8 mouse cellular contexts compared by ENCODE assay signal in genomic region chr2:26502863-26503631, GRCm38 (mm10). TPM values are rescaled to one million over a fixed set of nuclear protein-coding genes. Genes with fewer than 3 reads are reported as not detected.
DNase-seq lines count a peak whose midpoint lies in the region; ATAC-seq and TF ChIP-seq lines count a peak whose summit lies in the region.

No protein-coding gene starts in this region.

- ATAC-seq in forebrain, embryonic 11.5 days (replicated peaks; ENCODE audit: low FRiP score), result no peak
- no peak for ATAC-seq in kidney, postnatal 0 days (replicated peaks; ENCODE audit: low FRiP score, low read depth)
- ATAC-seq in midbrain, embryonic 16.5 days, result no peak

- H3K4me3 ChIP-seq in forebrain, embryonic 11.5 days (ENCODE audit: low read depth, low read length), result peak overlapping the region; percentile 94
- H3K4me3 ChIP-seq in kidney, postnatal 0 days (replicated peaks; ENCODE audit: low read depth, low read length), result peak overlapping the region; percentile 80
- peak overlapping the region; percentile 54 for H3K4me3 ChIP-seq in midbrain, embryonic 16.5 days (ENCODE audit: low read depth, low read length)

- no peaks in the 10 kb centered on the region for H3K9me3 ChIP-seq in forebrain, embryonic 11.5 days (ENCODE audit: control insufficient read depth, low read length)
- no peaks in the 10 kb centered on the region for H3K9me3 ChIP-seq in kidney, postnatal 0 days (replicated peaks; ENCODE audit: low read length)
- H3K9me3 ChIP-seq in midbrain, embryonic 16.5 days (replicated peaks; ENCODE audit: control insufficient read depth, low read length, poor library complexity, severe bottlenecking), result no peaks in the 10 kb centered on the region

- H3K27ac ChIP-seq in forebrain, embryonic 11.5 days (ENCODE audit: low read depth, low read length), result peak overlapping the region; percentile 95
- H3K27ac ChIP-seq in kidney, postnatal 0 days, result peak overlapping the region; percentile 84
- peak overlapping the region; percentile 72 for H3K27ac ChIP-seq in midbrain, embryonic 16.5 days (ENCODE audit: low read length)

- H3K27me3 ChIP-seq in forebrain, embryonic 11.5 days (ENCODE audit: control insufficient read depth, insufficient read depth, low read length), result no peaks in the 10 kb centered on the region
- H3K27me3 ChIP-seq in kidney, postnatal 0 days (ENCODE audit: insufficient read depth, low read length), result no peaks in the 10 kb centered on the region
- H3K27me3 ChIP-seq in midbrain, embryonic 16.5 days (ENCODE audit: control insufficient read depth, insufficient read depth, low read depth, low read length), result peaks cover 22% of the 10 kb centered on the region

- peaks cover 48% of the 10 kb centered on the region for H3K4me1 ChIP-seq in forebrain, embryonic 11.5 days (replicated peaks; ENCODE audit: control insufficient read depth, insufficient read depth, low read length)
- peaks cover 66% of the 10 kb centered on the region for H3K4me1 ChIP-seq in kidney, postnatal 0 days (replicated peaks; ENCODE audit: insufficient read depth, low read length)
- peaks cover 38% of the 10 kb centered on the region for H3K4me1 ChIP-seq in midbrain, embryonic 16.5 days (ENCODE audit: control insufficient read depth, insufficient read depth, low read length)

- peak; percentile 40 to 48 for DNase-seq in adrenal gland, adult 18-20 months (ENCODE audit: low spot score in 2 of 2)
- no peak for DNase-seq in adrenal gland, adult 8-10 months
- peak; percentile 65 to 69 for DNase-seq in B cell, adult 2 months
- peak; percentile 69 for DNase-seq in forebrain, embryonic 11.5 days (ENCODE audit: low spot score)
- peak; percentile 59 for DNase-seq in kidney, postnatal 0 days (ENCODE audit: low spot score)
- DNase-seq in thymus, postnatal 36 days, result peak; percentile 68 to 69
- no peak for DNase-seq in layer of hippocampus, adult 9-10 months (ENCODE audit: low spot score)

- TF ChIP-seq CTCF in kidney, postnatal 0 days (IDR thresholded peaks at IDR 0.05; ENCODE audit: low read depth), result no peak

- WGBS in forebrain, embryonic 11.5 days, result under 1% methylated on average over 57 of the region's 57 CpGs
- WGBS in kidney, postnatal 0 days, result 0% methylated on average over 57 of the region's 57 CpGs
- under 1% methylated on average over 57 of the region's 57 CpGs for WGBS in midbrain, embryonic 16.5 days

- peak overlapping the region; percentile 98 for H3K9ac ChIP-seq in forebrain, embryonic 11.5 days (ENCODE audit: low read length)
- H3K9ac ChIP-seq in kidney, postnatal 0 days (ENCODE audit: low read depth, low read length), result peak overlapping the region; percentile 86
- peak overlapping the region; percentile 61 for H3K9ac ChIP-seq in midbrain, embryonic 16.5 days (ENCODE audit: low read depth, low read length)

- H3K36me3 ChIP-seq in forebrain, embryonic 11.5 days (ENCODE audit: control insufficient read depth, insufficient read depth, low read length), result peaks cover 4% of the 10 kb centered on the region; the same call in 1 of the 2 replicates
- H3K36me3 ChIP-seq in kidney, postnatal 0 days (ENCODE audit: insufficient read depth, low read length), result no peaks in the 10 kb centered on the region
- H3K36me3 ChIP-seq in midbrain, embryonic 16.5 days (ENCODE audit: control insufficient read depth, insufficient read depth, low read length), result no peaks in the 10 kb centered on the region

- peak overlapping the region; percentile 67 for H3K4me2 ChIP-seq in forebrain, embryonic 11.5 days (ENCODE audit: low read depth, low read length, severe bottlenecking)
- H3K4me2 ChIP-seq in kidney, postnatal 0 days (ENCODE audit: low read length), result peak overlapping the region; percentile 89
- H3K4me2 ChIP-seq in midbrain, embryonic 16.5 days (ENCODE audit: low read length), result peak overlapping the region; percentile 86

RNA-seq across cellular contexts. Expression of gene Notch1, which starts 13.4 kb away (rescaled TPM):
- 10 to 100 TPM; 21.5 to 22.0 TPM for total RNA-seq in adrenal gland, adult 18-20 months (2021)
- 10 to 100 TPM; 23.7 to 32.6 (median 28.4) TPM for total RNA-seq in adrenal gland, adult 8-10 months (2022)
- 68.3 and 70.9 TPM in 2 replicates for polyA plus RNA-seq in forebrain, embryonic 11.5 days (2014; fragmentation: Nextera tagmentation; extraction: Ambion mirVana)
- polyA plus RNA-seq in kidney, postnatal 0 days (2015; fragmentation: Nextera tagmentation; extraction: Ambion mirVana), result 12.1 and 12.9 TPM in 2 replicates
- polyA plus RNA-seq in midbrain, embryonic 16.5 days (2015; fragmentation: Nextera tagmentation; extraction: Ambion mirVana), result 10.7 and 11.4 TPM in 2 replicates

RNA-seq across cellular contexts. Expression of gene Sec16a, which starts 58.0 kb away (rescaled TPM):
- 10 to 100 TPM; 52.2 to 69.1 TPM for total RNA-seq in adrenal gland, adult 18-20 months (2021)
- 10 to 100 TPM; 62.3 to 73.6 (median 67.1) TPM for total RNA-seq in adrenal gland, adult 8-10 months (2022)
- 39.3 and 40.9 TPM in 2 replicates for polyA plus RNA-seq in forebrain, embryonic 11.5 days (2014; fragmentation: Nextera tagmentation; extraction: Ambion mirVana)
- polyA plus RNA-seq in kidney, postnatal 0 days (2015; fragmentation: Nextera tagmentation; extraction: Ambion mirVana), result 16.4 and 16.6 TPM in 2 replicates
- 18.7 and 20.4 TPM in 2 replicates for polyA plus RNA-seq in midbrain, embryonic 16.5 days (2015; fragmentation: Nextera tagmentation; extraction: Ambion mirVana)

Comparison
In these comparisons a context has a peak if more than half of its experiments do, and no peak if none do; other contexts are left out.
1. DNase-seq: peak in adrenal gland, adult 18-20 months (2 of 2), B cell, adult 2 months (2 of 2), forebrain, embryonic 11.5 days (single experiment), kidney, postnatal 0 days (single experiment) and thymus, postnatal 36 days (2 of 2); none in adrenal gland, adult 8-10 months (single experiment) and layer of hippocampus, adult 9-10 months (single experiment).
2. Peak in every context shown above with its lines, with median percentiles within 50 percentile points of each other: H3K27ac ChIP-seq, H3K4me2 ChIP-seq, H3K4me3 ChIP-seq and H3K9ac ChIP-seq.